Mouse (Mus musculus): Measurements from ENCODE around the gene Hhat.

- TF ChIP-seq CTCF (IDR thresholded peaks at IDR 0.05; ENCODE audit: low read depth, low read length) (no peak), GATA1 (IDR thresholded peaks at IDR 0.05; ENCODE audit: borderline replicate concordance, low read length) (no peak), GATA2 (IDR thresholded peaks at IDR 0.05; ENCODE audit: borderline replicate concordance, low read depth, low read length) (no peak), TAL1 (conservative IDR thresholded peaks at IDR 0.05; ENCODE audit: low read depth, low read length) (no peak)
These were observed 21.6 kb downstream of the Hhat start for GRCm38 (mm10) chr1:192749270-192750041.

Data from G1E (cell line).